Mouse (Mus musculus) limb, embryonic 13.5 days (tissue): Measurements from ENCODE around the gene Odr4. TPM values are rescaled to one million over a fixed set of nuclear protein-coding genes. Genes with fewer than 3 reads are reported as not detected.

Source experiments
- ATAC-seq: fragments of 200-750 bp; cut with Nextera tagmentation; 2 replicates; pipeline ENCODE4 v1.8.0; 2017; ENCODE audit warnings: low read depth, moderate number of reproducible peaks, moderate TSS enrichment; ENCODE audit not compliant: low FRiP score
- H3K27ac ChIP-seq: fragments of 300-500 bp; sonication (generic); 2 replicates; pipeline ENCODE4 v1.5.1; 2015; ENCODE audit warnings: inconsistent platforms, mild to moderate bottlenecking, moderate library complexity
- H3K27me3 ChIP-seq: fragments of 300-500 bp; sonication (generic); 2 replicates; pipeline ENCODE4 v1.6.1; 2015; ENCODE audit warnings: mild to moderate bottlenecking, inconsistent platforms
- H3K36me3 ChIP-seq: fragments of 300-500 bp; sonication (generic); 2 replicates; pipeline ENCODE4 v1.6.1; 2015; ENCODE audit warnings: inconsistent platforms, mild to moderate bottlenecking, moderate library complexity
- H3K4me1 ChIP-seq: fragments of 300-500 bp; sonication (generic); 2 replicates; pipeline ENCODE4 v1.6.1; 2015; ENCODE audit warnings: inconsistent platforms
- H3K4me2 ChIP-seq: fragments of 300-500 bp; sonication (generic); replicated peaks from 2 replicates; pipeline ENCODE4 v1.6.1; 2015; ENCODE audit warnings: inconsistent platforms, mild to moderate bottlenecking, moderate library complexity
- H3K4me3 ChIP-seq: fragments of 300-500 bp; sonication (generic); 2 replicates; pipeline ENCODE4 v1.5.1; 2015; ENCODE audit warnings: moderate library complexity, mild to moderate bottlenecking, inconsistent platforms
- H3K9ac ChIP-seq: fragments of 300-500 bp; sonication (generic); 2 replicates; pipeline ENCODE4 v1.6.1; 2015; ENCODE audit warnings: mild to moderate bottlenecking, inconsistent platforms
- H3K9me3 ChIP-seq: fragments of 300-500 bp; sonication (generic); 2 replicates; pipeline ENCODE4 v1.6.1; 2016; ENCODE audit warnings: inconsistent platforms
- WGBS: fragments of 180-500 bp; shearing (Covaris S2); methylation state at CpG from one replicate; pipeline ENCODE4 v1.1.7; 2015; 5-methylcytosine and 5-hydroxymethylcytosine counted together
- polyA plus RNA-seq: library from polyadenylated mRNA; unstranded; fragments of >200 nt; fragmentation: Nextera tagmentation; extraction: Ambion mirVana; gene quantifications from 2 replicates; pipeline ENCODE4 v1.2.1, GENCODE M21; 2015

Gene Odr4
- polyA plus RNA-seq = 39.7 and 45.0 TPM in 2 replicates

DNA sequence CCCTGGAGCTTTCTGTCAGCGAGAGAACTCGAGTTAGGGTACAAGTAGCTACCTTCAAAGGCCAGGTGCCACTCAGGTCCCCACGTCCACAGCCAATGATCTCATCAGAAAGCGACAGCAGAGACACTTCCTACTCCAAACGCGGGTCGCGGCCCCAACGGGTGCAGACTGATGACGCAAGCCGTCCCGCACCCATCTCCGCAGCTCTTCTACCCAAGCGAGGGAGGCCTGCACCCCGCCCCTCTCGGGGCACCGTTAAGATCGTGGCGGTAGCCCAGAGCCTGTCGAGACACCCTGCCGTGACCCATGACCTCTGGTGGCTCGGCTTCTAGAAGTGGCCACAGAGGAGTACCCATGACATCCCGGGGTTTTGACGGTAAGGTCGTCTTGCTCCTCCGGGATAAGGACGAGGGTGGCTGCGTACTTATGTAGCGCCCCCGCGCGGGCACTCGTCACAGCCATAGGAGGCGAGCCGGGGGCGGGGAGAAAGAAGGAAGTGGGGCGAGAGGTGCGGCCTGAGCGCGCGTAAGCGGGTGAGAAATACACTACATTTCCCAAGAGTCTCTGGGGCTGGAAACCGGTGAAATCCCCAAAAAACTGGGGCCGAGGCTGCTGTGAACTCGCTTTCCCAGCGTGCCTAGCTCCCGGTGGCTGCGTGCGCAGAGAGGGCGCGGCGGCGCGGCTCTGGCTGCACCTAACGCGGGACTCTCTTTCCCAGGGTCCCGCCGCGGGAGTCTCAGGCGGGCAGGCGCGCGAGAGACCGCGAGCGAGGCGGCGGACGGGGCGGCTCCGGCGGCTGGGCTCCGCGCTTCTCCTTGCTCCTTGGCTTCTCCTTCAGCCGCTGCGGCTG, at the start of gene Odr4, which contains the start of gene Tpr:
Gene Odr4, minus strand, starts transcription at position 443 of the 850 bp plus-strand sequence.
Gene Tpr, plus strand, starts transcription at position 201 of the 850 bp plus-strand sequence.
- ATAC-seq = peak; percentile 98
- peaks cover 7% of the 10 kb centered on the region; the same call in 1 of the 2 replicates for H3K4me1 ChIP-seq
- H3K9ac ChIP-seq = peak within 1 kb of the TSS; percentile 87
- H3K36me3 ChIP-seq = peaks cover 43% of the 10 kb centered on the region
- H3K9me3 ChIP-seq = no peaks in the 10 kb centered on the region
- no peaks in the 10 kb centered on the region for H3K27me3 ChIP-seq
- H3K4me2 ChIP-seq = peak within 1 kb of the TSS; percentile 74
- H3K4me3 ChIP-seq = peak within 1 kb of the TSS; percentile 82
- peak within 1 kb of the TSS; percentile 91 for H3K27ac ChIP-seq
- WGBS = under 1% methylated on average over 76 of the region's 76 CpGs

DNA sequence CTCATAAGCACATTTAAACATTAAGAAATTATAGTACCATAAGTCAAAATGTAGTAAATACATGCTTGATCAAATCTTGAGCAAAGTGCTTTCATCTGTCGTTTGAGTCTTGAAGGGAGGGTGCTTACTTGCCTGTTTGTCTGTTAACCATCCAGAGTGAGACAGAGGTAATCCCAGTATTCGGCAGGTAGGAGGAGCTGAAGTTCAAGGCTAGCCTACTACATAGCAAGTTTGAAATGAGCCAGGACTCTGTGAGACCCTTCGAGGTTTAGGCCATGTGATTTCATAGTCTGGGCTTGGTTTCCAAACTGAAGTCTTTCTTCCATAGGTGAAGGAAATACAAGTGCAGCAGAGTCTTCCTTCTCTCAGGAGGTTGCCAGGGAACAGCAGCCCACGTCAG, 48.9 kb upstream of the Odr4 start:
- 63% methylated on average over 4 of the region's 4 CpGs for WGBS
- ATAC-seq = no peak
- Histone ChIP-seq H3K36me3 (peaks cover 74% of the 10 kb centered on the region), H3K27ac (no peak overlapping the region; the same call in 1 of the 2 replicates), H3K4me3 (no peak overlapping the region), H3K4me1 (no peaks in the 10 kb centered on the region), H3K4me2 (no peak overlapping the region), H3K27me3 (no peaks in the 10 kb centered on the region), H3K9ac (no peak overlapping the region), H3K9me3 (no peaks in the 10 kb centered on the region)

DNA sequence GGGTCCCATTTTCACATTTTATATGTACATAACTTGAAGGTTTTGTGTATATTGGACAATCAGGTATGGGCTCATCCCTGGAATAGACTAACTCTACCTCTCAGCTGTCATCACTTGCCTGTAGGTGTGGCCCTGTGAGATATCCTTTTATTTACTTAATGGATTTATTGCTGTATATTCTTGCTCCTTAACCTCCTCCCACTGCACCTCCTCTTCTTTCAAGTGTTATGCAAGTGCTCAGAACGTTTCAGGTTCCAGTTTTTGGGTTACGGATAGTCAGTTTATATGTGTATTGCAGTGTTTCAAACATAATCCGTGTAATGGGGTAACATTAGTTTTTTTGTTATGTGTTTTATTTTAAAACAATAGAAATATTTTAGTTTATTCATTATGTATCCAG, 45.8 kb upstream of the Odr4 start:
- H3K4me1 ChIP-seq = no peaks in the 10 kb centered on the region
- H3K9me3 ChIP-seq = no peaks in the 10 kb centered on the region
- WGBS = 88% methylated on average over 3 of the region's 3 CpGs
- no peak overlapping the region for H3K4me3 ChIP-seq
- H3K36me3 ChIP-seq = peaks cover 77% of the 10 kb centered on the region
- no peak overlapping the region for H3K9ac ChIP-seq
- no peaks in the 10 kb centered on the region for H3K27me3 ChIP-seq
- no peak overlapping the region for H3K27ac ChIP-seq
- no peak overlapping the region for H3K4me2 ChIP-seq
- no peak for ATAC-seq

DNA sequence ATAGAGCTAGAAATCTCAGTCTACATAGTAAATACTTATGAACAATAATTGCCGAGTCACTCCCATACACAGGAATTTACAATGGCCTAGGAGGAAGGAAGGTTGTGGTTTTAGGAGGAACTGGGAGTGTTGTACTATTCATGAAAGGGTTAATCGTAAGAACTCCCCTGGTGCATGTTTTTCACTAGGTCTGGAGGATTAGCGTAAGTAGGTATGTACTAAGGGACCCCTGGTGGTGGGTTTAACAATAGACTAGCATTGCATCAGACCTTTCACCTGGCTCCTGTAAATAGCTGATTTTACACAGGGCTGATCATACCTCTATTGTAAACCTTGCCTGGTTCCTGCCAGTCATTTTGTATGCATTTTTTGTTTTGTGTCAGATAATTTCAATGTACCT, 33.3 kb upstream of the Odr4 start:
- no peak overlapping the region for H3K27ac ChIP-seq
- WGBS = 51% methylated on average over 3 of the region's 3 CpGs

DNA sequence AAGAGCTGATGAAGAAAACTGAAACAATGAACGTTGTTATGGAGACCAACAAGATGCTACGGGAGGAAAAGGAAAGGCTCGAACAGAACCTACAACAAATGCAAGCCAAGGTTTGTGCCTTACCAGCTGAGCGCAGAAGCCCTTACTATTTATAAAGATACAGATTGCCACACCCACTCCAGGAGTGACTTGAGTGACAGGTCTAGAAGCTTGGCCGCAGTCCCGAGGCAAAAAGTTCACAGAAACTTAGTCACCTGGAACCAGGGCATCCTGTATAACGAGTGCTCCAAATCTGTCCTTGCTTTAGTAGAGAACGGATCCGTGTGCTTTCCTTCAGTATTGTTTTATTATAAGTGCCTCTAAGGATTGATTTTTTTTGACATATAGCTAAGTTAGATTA, 32.8 kb upstream of the Odr4 start:
- Histone ChIP-seq H3K27ac (no peak overlapping the region), H3K4me3 (no peak overlapping the region), H3K27me3 (no peaks in the 10 kb centered on the region), H3K9ac (no peak overlapping the region), H3K4me1 (no peaks in the 10 kb centered on the region), H3K9me3 (no peaks in the 10 kb centered on the region), H3K36me3 (peaks cover 85% of the 10 kb centered on the region), H3K4me2 (no peak overlapping the region)
- ATAC-seq = no peak
- 88% methylated on average over 9 of the region's 9 CpGs for WGBS

More for the DNA sequence above, 33.3 kb upstream of the Odr4 start:
- peaks cover 89% of the 10 kb centered on the region for H3K36me3 ChIP-seq
- no peaks in the 10 kb centered on the region for H3K9me3 ChIP-seq
- no peak overlapping the region for H3K4me3 ChIP-seq
- no peak for ATAC-seq
- no peak overlapping the region for H3K4me2 ChIP-seq
- H3K9ac ChIP-seq = no peak overlapping the region
- H3K27me3 ChIP-seq = no peaks in the 10 kb centered on the region
- no peaks in the 10 kb centered on the region for H3K4me1 ChIP-seq

DNA sequence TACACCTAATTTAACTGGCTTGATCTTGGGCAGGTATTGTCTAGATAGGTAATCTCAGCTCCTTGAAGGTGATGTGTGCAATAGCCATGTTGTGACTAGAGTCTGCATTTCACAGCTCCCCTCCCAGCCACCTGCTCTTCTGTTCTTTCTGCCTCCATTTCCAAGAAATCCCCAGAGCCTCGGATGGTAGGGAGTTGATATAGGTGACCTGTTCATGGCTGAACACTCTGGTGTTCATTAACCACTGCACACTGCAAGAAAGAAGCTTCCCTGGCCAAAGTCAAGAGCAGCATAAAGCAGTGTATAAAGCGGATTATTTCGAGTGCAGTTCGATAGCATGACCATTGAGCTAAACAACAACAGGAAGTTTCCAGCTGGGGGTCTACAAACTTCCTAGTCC, 25.5 kb upstream of the Odr4 start:
- H3K36me3 ChIP-seq = peaks cover 70% of the 10 kb centered on the region
- no peak overlapping the region for H3K9ac ChIP-seq
- H3K27ac ChIP-seq = no peak overlapping the region
- no peaks in the 10 kb centered on the region for H3K27me3 ChIP-seq
- no peak overlapping the region for H3K4me2 ChIP-seq
- no peak for ATAC-seq
- 94% methylated on average over 4 of the region's 4 CpGs for WGBS
- H3K4me3 ChIP-seq = no peak overlapping the region
- H3K9me3 ChIP-seq = no peaks in the 10 kb centered on the region
- no peaks in the 10 kb centered on the region for H3K4me1 ChIP-seq

DNA sequence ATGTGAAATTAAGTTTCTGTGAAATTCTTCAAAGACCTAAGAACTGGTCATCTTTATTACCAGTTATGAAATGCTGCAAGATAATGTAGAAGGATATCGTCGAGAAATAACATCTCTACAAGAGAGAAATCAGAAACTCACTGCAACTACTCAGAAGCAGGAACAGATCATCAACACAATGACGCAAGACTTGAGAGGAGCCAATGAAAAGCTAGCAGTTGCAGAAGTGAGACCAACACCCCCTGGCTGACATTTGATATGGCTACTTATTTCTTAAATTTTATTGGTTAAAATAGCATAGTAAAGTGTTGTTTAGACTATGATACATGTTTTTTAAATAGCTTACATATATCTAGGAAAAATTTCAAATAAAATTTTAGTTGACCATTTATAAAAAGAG, 23.1 kb upstream of the Odr4 start:
- Histone ChIP-seq H3K36me3 (peaks cover 68% of the 10 kb centered on the region), H3K9me3 (no peaks in the 10 kb centered on the region), H3K4me1 (no peaks in the 10 kb centered on the region), H3K27ac (no peak overlapping the region), H3K27me3 (no peaks in the 10 kb centered on the region), H3K9ac (no peak overlapping the region), H3K4me3 (no peak overlapping the region), H3K4me2 (no peak overlapping the region)
- WGBS = 95% methylated on average over 3 of the region's 3 CpGs
- ATAC-seq = no peak

DNA sequence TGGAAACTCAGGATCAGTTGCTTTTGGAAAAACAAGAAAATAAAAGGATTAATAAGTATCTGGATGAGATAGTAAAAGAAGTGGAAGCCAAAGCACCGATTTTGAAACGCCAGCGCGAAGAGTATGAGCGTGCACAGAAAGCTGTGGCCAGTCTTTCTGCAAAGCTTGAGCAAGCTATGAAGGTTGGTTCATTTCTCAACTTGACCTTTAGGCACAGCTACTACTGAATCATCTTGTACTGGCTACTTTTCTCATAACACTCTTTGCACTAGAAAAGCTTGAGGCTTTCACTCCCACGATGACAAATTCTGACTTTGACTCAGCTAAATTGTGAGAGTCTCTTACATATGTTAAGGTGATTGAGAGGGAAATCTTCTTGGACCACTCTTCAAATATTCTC, 17.1 kb upstream of the Odr4 start:
- H3K9me3 ChIP-seq = no peaks in the 10 kb centered on the region
- H3K27ac ChIP-seq = no peak overlapping the region
- 93% methylated on average over 6 of the region's 6 CpGs for WGBS
- H3K9ac ChIP-seq = no peak overlapping the region
- no peak for ATAC-seq
- H3K4me3 ChIP-seq = no peak overlapping the region
- H3K4me1 ChIP-seq = no peaks in the 10 kb centered on the region
- H3K36me3 ChIP-seq = peaks cover 72% of the 10 kb centered on the region
- no peak overlapping the region for H3K4me2 ChIP-seq
- no peaks in the 10 kb centered on the region for H3K27me3 ChIP-seq

DNA sequence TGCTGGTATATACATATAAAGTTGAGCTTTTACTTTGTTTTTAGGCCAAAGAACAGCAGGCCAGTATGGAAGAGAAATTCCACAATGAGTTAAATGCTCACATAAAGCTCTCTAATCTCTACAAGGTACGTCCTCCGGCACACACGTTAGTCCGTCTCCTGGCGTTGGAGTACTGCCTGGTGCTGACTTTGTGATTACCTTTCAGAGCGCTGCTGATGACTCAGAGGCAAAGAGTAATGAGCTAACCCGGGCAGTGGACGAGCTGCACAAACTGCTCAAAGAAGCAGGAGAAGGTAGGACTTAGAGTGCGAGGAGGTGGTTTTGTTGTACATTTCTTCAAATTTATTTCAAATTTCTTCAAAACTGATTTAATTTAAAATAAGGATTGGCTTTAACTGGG, 14.4 kb upstream of the Odr4 start:
- Histone ChIP-seq H3K4me1 (no peaks in the 10 kb centered on the region), H3K27me3 (no peaks in the 10 kb centered on the region), H3K9ac (no peak overlapping the region), H3K27ac (no peak overlapping the region), H3K9me3 (no peaks in the 10 kb centered on the region), H3K4me2 (no peak overlapping the region), H3K4me3 (no peak overlapping the region), H3K36me3 (peaks cover 68% of the 10 kb centered on the region)
- WGBS = 88% methylated on average over 9 of the region's 9 CpGs
- no peak for ATAC-seq

DNA sequence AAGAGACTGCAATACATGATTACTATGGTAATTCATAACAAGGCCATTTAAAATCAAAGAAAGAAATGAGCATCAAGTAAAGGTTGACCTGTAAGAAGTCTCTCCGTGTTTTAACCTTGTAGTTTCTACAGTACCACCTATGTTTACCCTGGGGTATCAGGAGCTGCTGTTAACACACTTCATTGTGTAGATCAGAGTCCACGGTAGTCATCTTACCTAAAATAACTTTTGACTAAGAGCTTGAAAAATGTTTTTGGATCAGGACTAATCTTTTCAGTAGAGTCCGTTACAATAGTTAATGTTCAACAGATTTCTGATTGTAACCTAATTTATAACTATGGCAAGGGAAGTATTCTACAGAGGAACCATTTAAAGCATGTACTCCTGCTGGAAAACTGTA, 11.7 kb upstream of the Odr4 start:
- H3K9ac ChIP-seq = no peak overlapping the region
- no peaks in the 10 kb centered on the region for H3K27me3 ChIP-seq
- no peaks in the 10 kb centered on the region for H3K4me1 ChIP-seq
- no peak overlapping the region for H3K4me3 ChIP-seq
- no peak for ATAC-seq
- peaks cover 64% of the 10 kb centered on the region for H3K36me3 ChIP-seq
- 90% methylated on average over 3 of the region's 3 CpGs for WGBS
- H3K9me3 ChIP-seq = no peaks in the 10 kb centered on the region
- no peak overlapping the region for H3K4me2 ChIP-seq
- H3K27ac ChIP-seq = no peak overlapping the region

DNA sequence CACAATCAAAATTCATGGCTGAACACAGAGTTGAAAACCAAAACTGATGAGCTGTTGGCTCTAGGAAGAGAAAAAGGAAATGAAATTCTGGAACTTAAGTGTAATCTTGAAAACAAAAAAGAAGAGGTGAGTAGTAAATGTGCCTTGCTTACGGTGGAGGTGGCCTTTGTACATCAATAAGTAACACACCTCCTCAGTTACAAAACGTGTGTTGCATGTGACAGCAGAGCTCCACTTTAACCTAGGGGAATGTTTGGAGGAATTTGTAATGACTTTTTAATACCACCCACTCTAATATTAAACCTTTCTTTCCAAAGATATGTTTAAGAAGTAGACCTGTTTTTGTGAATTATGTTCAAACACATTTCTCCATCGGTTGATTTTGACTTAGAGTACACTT, 11.0 kb upstream of the Odr4 start:
- H3K4me3 ChIP-seq = no peak overlapping the region
- no peaks in the 10 kb centered on the region for H3K4me1 ChIP-seq
- no peaks in the 10 kb centered on the region for H3K27me3 ChIP-seq
- H3K9me3 ChIP-seq = no peaks in the 10 kb centered on the region
- ATAC-seq = no peak
- H3K36me3 ChIP-seq = peaks cover 62% of the 10 kb centered on the region
- no peak overlapping the region for H3K9ac ChIP-seq
- no peak overlapping the region for H3K27ac ChIP-seq
- H3K4me2 ChIP-seq = no peak overlapping the region
- 89% methylated on average over 3 of the region's 3 CpGs for WGBS

DNA sequence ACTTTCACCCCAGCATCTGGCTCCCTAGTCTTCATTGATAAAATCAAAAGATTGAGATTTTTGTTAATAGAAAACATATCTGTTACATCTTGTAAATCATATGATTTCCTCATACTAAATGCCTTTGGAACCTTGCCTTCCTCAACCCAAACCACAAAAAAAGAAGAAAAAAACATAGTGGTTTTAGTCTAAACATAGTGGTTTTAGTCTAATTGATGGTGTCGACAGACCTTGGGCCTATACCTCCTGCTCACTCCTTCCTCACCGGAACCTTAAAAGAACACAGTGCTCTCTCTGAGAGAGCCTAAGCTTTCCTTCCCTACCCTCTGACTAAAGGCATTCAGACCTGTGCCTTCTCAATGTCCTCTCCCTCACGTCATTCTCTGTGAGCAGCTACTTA, 3.1 kb upstream of the Odr4 start:
- peaks cover 45% of the 10 kb centered on the region for H3K36me3 ChIP-seq
- H3K4me2 ChIP-seq = no peak overlapping the region
- no peaks in the 10 kb centered on the region for H3K9me3 ChIP-seq
- H3K27ac ChIP-seq = no peak overlapping the region
- ATAC-seq = no peak
- 90% methylated on average over 3 of the region's 3 CpGs for WGBS
- H3K27me3 ChIP-seq = no peaks in the 10 kb centered on the region
- peaks cover 7% of the 10 kb centered on the region; the same call in 1 of the 2 replicates for H3K4me1 ChIP-seq
- no peak overlapping the region for H3K4me3 ChIP-seq
- no peak overlapping the region for H3K9ac ChIP-seq

DNA sequence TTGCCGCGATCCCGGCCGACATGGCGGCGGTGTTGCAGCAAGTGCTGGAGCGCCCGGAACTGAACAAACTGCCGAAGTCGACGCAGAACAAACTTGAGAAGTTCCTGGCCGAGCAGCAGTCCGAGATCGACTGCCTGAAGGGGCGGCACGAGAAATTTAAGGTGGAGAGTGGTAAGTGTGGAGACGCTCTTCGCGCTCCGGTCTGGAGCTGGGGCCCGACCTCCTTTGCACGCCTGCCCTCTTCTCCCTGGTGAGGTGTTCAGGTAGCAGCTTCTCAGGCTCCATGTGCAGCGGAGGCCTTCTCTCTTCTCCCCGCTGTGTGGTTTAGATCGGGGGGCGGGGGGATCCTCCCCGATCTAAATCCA, 590 bp upstream of the Odr4 start:
- no peaks in the 10 kb centered on the region for H3K27me3 ChIP-seq
- peaks cover 7% of the 10 kb centered on the region; the same call in 1 of the 2 replicates for H3K4me1 ChIP-seq
- no peaks in the 10 kb centered on the region for H3K9me3 ChIP-seq
- H3K36me3 ChIP-seq = peaks cover 40% of the 10 kb centered on the region
- H3K4me2 ChIP-seq = peak overlapping the region; percentile 74
- H3K27ac ChIP-seq = peak overlapping the region; percentile 91
- WGBS = under 1% methylated on average over 27 of the region's 27 CpGs
- H3K9ac ChIP-seq = peak overlapping the region; percentile 87
- H3K4me3 ChIP-seq = peak overlapping the region; percentile 82
- ATAC-seq = peak; percentile 53
